Mouse (Mus musculus) heart, embryonic 11.5 days (tissue): ENCODE measurements around the gene Znrf3. TPM values are rescaled to one million over a fixed set of nuclear protein-coding genes. Genes with fewer than 3 reads are reported as not detected.
"Not testable (repeated sequence)": the region's sequence is repeated elsewhere in the genome, so short reads cannot be mapped to it uniquely, and the experiment has no call there.

ENCODE experiments used
- ATAC-seq: fragments of 200-750 bp; cut with Nextera tagmentation; replicated peaks from 2 replicates; pipeline ENCODE4 v1.8.0; 2017; ENCODE audit warnings: moderate library complexity; ENCODE audit not compliant: insufficient number of reproducible peaks, low FRiP score, low TSS enrichment
- H3K27ac ChIP-seq: fragments of 300-500 bp; sonication (generic); 2 replicates; pipeline ENCODE4 v1.5.1; 2014; ENCODE audit warnings: mild to moderate bottlenecking, low read depth, low read length
- H3K27me3 ChIP-seq: fragments of 300-500 bp; sonication (generic); 2 replicates; pipeline ENCODE4 v1.6.1; 2014; ENCODE audit warnings: mild to moderate bottlenecking, low read length, mixed read lengths; ENCODE audit not compliant: control insufficient read depth, insufficient read depth
- H3K36me3 ChIP-seq: fragments of 300-500 bp; sonication (generic); 2 replicates; pipeline ENCODE4 v1.6.1; 2014; ENCODE audit warnings: mild to moderate bottlenecking, low read length, moderate library complexity, mixed read lengths; ENCODE audit not compliant: control insufficient read depth, insufficient read depth
- H3K4me1 ChIP-seq: fragments of 300-500 bp; sonication (generic); 2 replicates; pipeline ENCODE4 v1.6.1; 2014; ENCODE audit warnings: low read length; ENCODE audit not compliant: control insufficient read depth, insufficient read depth
- H3K4me2 ChIP-seq: fragments of 300-500 bp; sonication (generic); 2 replicates; pipeline ENCODE4 v1.6.1; 2014; ENCODE audit warnings: mild to moderate bottlenecking, moderate library complexity
- H3K4me3 ChIP-seq: fragments of 300-500 bp; sonication (generic); 2 replicates; pipeline ENCODE4 v1.5.1; 2014; ENCODE audit warnings: low read depth, low read length
- H3K9ac ChIP-seq: fragments of 300-500 bp; sonication (generic); 2 replicates; pipeline ENCODE4 v1.6.1; 2014; ENCODE audit warnings: mild to moderate bottlenecking, low read depth, low read length, moderate library complexity
- H3K9me3 ChIP-seq: fragments of 300-500 bp; sonication (generic); replicated peaks from 2 replicates; pipeline ENCODE4 v1.6.1; 2016; ENCODE audit warnings: low read length; ENCODE audit not compliant: control insufficient read depth
- WGBS: fragments of 180-500 bp; shearing (Covaris S2); extraction: QIAGEN DNeasy Blood & Tissue Kit; methylation state at CpG from one replicate; pipeline ENCODE4 v1.1.7; 2014; ENCODE audit not compliant: insufficient replicate concordance; 5-methylcytosine and 5-hydroxymethylcytosine counted together
- polyA plus RNA-seq: library from polyadenylated mRNA; unstranded; fragments of >200 nt; fragmentation: Nextera tagmentation; extraction: Ambion mirVana; gene quantifications from 2 replicates; pipeline ENCODE4 v1.2.1, GENCODE M21; 2014

Gene Znrf3
- polyA plus RNA-seq, 1 experiment from 2014 or later: 9.3 TPM

DNA sequence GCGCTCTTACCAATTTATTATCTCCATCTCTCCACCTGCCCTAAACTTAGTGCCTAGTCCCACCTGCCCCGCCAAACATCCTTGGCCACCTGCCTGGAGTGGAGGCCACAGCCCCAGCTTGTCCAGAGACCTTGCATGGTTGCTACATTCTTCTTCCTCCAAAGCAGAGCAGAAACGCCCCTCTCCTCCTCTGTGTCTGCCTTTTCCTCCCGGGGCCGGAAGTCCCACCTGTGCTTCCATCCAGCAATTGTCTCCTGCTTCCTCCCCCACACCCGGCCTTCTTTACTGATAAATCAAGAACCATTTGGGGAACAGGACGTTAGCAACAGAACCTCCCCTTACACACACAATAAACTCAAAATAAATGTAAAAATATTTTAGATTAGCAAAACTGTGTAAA is 33.5 kb upstream of the Znrf3 start:
- Histone ChIP-seq H3K36me3 (no peaks in the 10 kb centered on the region), H3K27ac (no peak overlapping the region), H3K9me3 (no peaks in the 10 kb centered on the region), H3K9ac (no peak overlapping the region), H3K4me2 (no peak overlapping the region), H3K27me3 (no peaks in the 10 kb centered on the region), H3K4me1 (no peaks in the 10 kb centered on the region), H3K4me3 (no peak overlapping the region)
- no peak for ATAC-seq
- 71% methylated on average over 7 of the region's 7 CpGs for WGBS

- 74% methylated on average over 4 of the region's 4 CpGs for WGBS
- H3K9ac ChIP-seq: no peak overlapping the region
- no peaks in the 10 kb centered on the region for H3K9me3 ChIP-seq
- H3K36me3 ChIP-seq: no peaks in the 10 kb centered on the region
- ATAC-seq: no peak
- H3K4me1 ChIP-seq: no peaks in the 10 kb centered on the region
- H3K4me3 ChIP-seq: no peak overlapping the region
- no peak overlapping the region for H3K4me2 ChIP-seq
- no peak overlapping the region for H3K27ac ChIP-seq
- no peaks in the 10 kb centered on the region for H3K27me3 ChIP-seq
Observed at GRCm38 (mm10) chr11:5476806-5477205, 32.2 kb upstream of the Znrf3 start.

DNA sequence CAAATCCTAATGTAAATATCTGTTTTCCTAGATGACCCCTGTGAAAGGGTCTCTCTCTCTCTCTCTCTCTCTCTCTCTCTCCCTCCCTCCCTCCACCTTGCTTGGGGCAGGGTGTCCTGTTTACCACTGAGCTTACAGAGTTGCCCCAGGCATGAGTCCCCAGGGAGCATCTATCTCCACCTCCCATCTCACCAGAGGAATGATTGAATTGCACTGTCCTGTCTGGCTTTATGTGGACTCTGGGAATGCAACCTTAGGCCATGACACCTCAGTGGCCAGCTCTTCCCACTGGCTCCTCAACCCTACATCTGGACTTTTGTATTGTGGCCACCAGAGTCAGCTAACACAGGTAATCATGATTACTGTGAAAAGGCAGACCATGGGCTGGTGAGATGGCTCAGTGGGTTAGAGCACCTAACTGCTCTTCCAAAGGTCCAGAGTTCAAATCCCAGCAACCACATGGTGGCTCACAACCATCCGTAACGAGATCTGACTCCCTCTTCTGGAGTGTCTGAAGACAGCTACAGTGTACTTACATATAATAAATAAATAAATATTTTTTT is 31.0 kb upstream of the Znrf3 start:
- not testable (repeated sequence) for H3K27ac ChIP-seq, H3K27me3 ChIP-seq, H3K4me3 ChIP-seq, H3K36me3 ChIP-seq, H3K9ac ChIP-seq, H3K4me2 ChIP-seq, H3K4me1 ChIP-seq, H3K9me3 ChIP-seq, ATAC-seq
- 60% methylated on average over 1 of the region's 2 CpGs for WGBS

DNA sequence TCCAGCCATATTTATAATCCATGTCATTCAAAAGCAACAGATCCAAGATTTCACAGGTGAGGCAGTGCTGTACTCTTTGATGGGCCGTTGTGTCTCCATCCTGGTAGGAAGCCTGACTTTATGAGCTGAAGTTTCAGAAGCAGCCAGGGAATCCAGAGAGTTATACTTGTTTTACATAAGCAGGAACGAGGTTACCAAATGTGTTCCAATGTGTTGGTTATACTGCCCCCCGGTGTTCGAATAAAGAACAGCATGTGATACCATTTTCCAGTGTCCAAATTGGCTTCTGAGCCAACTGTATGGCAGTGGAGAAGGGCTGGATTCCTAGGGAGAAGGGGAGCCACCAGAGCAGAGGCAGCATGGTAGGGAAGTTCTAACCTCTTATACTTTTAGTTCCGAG is 29.5 kb upstream of the Znrf3 start:
- Histone ChIP-seq H3K27ac (no peak overlapping the region), H3K9me3 (no peaks in the 10 kb centered on the region), H3K4me2 (no peak overlapping the region), H3K4me3 (no peak overlapping the region), H3K36me3 (no peaks in the 10 kb centered on the region), H3K27me3 (no peaks in the 10 kb centered on the region), H3K9ac (no peak overlapping the region), H3K4me1 (no peaks in the 10 kb centered on the region)
- no peak for ATAC-seq
- 21% methylated on average over 5 of the region's 5 CpGs for WGBS

DNA sequence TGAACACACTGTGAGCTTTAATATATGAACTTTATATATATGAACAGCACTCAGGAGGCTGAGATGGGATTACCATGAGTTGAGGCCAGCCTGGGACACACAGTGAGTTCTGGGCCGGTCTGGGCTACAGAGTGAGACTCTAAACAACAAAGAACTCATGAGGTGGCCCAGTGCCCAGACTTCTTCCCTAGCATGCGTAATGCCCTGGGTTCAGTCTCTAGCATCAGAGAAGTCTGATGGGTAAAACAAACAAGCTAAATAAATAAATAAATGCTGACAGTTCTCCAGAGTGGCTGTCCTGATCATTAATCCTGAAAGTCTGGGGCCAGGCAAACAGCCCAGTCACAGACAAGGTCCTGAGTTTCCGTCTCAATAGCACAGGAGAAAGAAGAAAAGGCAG is 25.4 kb upstream of the Znrf3 start:
- H3K4me2 ChIP-seq: no peak overlapping the region
- no peak overlapping the region for H3K4me3 ChIP-seq
- H3K27me3 ChIP-seq: no peaks in the 10 kb centered on the region
- no peak overlapping the region for H3K9ac ChIP-seq
- H3K27ac ChIP-seq: no peak overlapping the region
- no peaks in the 10 kb centered on the region for H3K36me3 ChIP-seq
- no peak for ATAC-seq
- H3K4me1 ChIP-seq: no peaks in the 10 kb centered on the region
- WGBS: 70% methylated on average over 3 of the region's 3 CpGs
- H3K9me3 ChIP-seq: no peaks in the 10 kb centered on the region

DNA sequence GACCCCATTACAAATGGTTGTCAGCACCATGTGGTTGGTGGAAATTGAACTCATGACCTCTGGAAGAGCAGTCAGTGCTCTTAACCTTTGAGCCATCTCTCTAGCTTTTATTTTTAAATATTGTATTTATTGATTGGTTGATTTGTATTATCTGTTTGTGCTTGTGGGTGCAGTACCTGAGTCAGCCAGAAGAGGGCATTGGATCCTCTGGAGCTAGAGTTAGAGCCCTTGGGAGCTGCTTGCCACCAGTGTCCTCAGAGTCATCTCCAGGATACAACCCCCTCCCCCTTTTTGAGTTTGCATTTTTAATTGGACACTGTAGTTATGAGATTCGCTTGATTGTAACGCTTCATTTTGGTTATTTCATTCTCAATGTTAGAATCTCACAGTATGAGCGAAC is 24.4 kb upstream of the Znrf3 start:
- WGBS: 77% methylated on average over 3 of the region's 3 CpGs

GRCm38 (mm10) chr11:5468471-5468870 is 23.8 kb upstream of the Znrf3 start:
- Histone ChIP-seq H3K4me3 (no peak overlapping the region), H3K4me1 (no peaks in the 10 kb centered on the region), H3K9me3 (no peaks in the 10 kb centered on the region), H3K4me2 (no peak overlapping the region), H3K9ac (no peak overlapping the region), H3K36me3 (no peaks in the 10 kb centered on the region), H3K27me3 (no peaks in the 10 kb centered on the region), H3K27ac (no peak overlapping the region)
- WGBS: 41% methylated on average over 2 of the region's 2 CpGs
- ATAC-seq: no peak

More for the DNA sequence above, 24.4 kb upstream of the Znrf3 start:
- Histone ChIP-seq H3K27ac (no peak overlapping the region), H3K9ac (no peak overlapping the region), H3K4me3 (no peak overlapping the region), H3K4me2 (no peak overlapping the region), H3K9me3 (no peaks in the 10 kb centered on the region), H3K4me1 (no peaks in the 10 kb centered on the region), H3K27me3 (no peaks in the 10 kb centered on the region), H3K36me3 (no peaks in the 10 kb centered on the region)
- ATAC-seq: no peak

GRCm38 (mm10) chr11:5451923-5452322 is 7.3 kb upstream of the Znrf3 start:
- H3K4me2 ChIP-seq: no peak overlapping the region
- H3K36me3 ChIP-seq: no peaks in the 10 kb centered on the region
- no peaks in the 10 kb centered on the region; the same call in 1 of the 2 replicates for H3K27me3 ChIP-seq
- H3K4me3 ChIP-seq: no peak overlapping the region
- no peak overlapping the region for H3K9ac ChIP-seq
- H3K4me1 ChIP-seq: no peaks in the 10 kb centered on the region
- WGBS: 66% methylated on average over 6 of the region's 6 CpGs
- H3K27ac ChIP-seq: no peak overlapping the region
- H3K9me3 ChIP-seq: no peaks in the 10 kb centered on the region
- no peak for ATAC-seq

DNA sequence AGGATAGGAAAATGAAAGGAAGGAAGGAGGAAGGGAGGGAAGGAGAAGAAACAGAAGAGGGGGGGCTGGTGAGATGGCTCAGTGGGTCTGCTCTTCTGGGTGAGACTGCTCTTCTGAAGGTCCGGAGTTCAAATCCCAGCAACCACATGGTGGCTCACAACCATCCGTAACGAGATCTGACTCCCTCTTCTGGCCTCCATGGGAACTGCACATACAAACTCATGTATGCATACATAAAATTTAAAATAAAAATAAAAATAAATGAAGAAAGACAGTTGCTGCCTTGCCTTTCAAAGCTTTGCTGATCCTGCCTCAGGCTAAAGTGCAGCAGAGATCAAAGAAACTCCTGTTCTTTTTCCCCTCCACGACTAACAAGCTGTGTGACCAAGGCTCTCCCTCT is 6.7 kb upstream of the Znrf3 start:
- no peak for ATAC-seq
- Histone ChIP-seq H3K9ac (no peak overlapping the region), H3K4me1 (no peaks in the 10 kb centered on the region), H3K27ac (no peak overlapping the region), H3K4me3 (no peak overlapping the region), H3K36me3 (no peaks in the 10 kb centered on the region), H3K27me3 (no peaks in the 10 kb centered on the region; the same call in 1 of the 2 replicates), H3K4me2 (no peak overlapping the region), H3K9me3 (no peaks in the 10 kb centered on the region)
- WGBS: 58% methylated on average over 4 of the region's 4 CpGs
